Mouse (Mus musculus) adrenal gland, postnatal 4 days (tissue): Measurements from ENCODE around the gene Fam131c. TPM values are rescaled to one million over a fixed set of nuclear protein-coding genes. Genes with fewer than 3 reads are reported as not detected.

Experiments
- DNase-seq, 2 experiments: peaks; one replicate each; pipeline ENCODE4 v3.0.0; 2021 to 2022; ENCODE audit warnings: low spot score in 2 of 2, mixed read lengths in 2 of 2
- total RNA-seq, 2 experiments: library from RNA; stranded (reverse); gene quantifications; 2 replicates each; pipeline ENCODE4 v1.2.3; 2021

Gene Fam131c
- total RNA-seq, 2 experiments from 2014 or later, result 1.9 to 3.0 TPM

GRCm38 (mm10) chr4:141406516-141407299 is 38.7 kb downstream of the Fam131c start:
- DNase-seq, result peak in 1 of 2 experiments; percentile 31

GRCm38 (mm10) chr4:141408577-141408976 is 40.6 kb downstream of the Fam131c start:
- no peak for DNase-seq

GRCm38 (mm10) chr4:141411430-141411992 is 43.5 kb downstream of the Fam131c start:
- no peak for DNase-seq

DNA sequence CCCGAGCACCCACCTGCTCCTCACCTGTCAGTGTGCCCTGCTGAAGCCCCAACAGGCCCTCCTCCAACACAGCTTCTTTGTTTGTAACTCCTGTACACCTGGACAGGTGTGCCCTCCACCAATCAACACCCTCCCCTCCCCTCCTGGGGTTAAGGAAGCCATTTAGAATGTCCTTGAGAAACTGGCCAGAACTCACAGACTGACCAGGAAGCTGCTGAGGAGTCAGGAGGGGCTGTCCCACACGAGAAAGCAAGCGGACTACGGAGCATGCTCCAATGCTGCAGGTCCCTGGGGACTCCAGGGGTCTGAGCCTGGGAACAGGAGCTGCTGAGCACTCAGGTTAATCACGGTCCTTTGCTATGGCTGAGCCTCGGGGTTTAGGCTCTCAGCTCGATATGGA is 47.9 kb downstream of the Fam131c start, which contains the start of gene Clcnkb:
Gene Clcnkb (minus strand): TSS at position 91 of the 400 bp plus-strand sequence.
- no peak for DNase-seq

DNA sequence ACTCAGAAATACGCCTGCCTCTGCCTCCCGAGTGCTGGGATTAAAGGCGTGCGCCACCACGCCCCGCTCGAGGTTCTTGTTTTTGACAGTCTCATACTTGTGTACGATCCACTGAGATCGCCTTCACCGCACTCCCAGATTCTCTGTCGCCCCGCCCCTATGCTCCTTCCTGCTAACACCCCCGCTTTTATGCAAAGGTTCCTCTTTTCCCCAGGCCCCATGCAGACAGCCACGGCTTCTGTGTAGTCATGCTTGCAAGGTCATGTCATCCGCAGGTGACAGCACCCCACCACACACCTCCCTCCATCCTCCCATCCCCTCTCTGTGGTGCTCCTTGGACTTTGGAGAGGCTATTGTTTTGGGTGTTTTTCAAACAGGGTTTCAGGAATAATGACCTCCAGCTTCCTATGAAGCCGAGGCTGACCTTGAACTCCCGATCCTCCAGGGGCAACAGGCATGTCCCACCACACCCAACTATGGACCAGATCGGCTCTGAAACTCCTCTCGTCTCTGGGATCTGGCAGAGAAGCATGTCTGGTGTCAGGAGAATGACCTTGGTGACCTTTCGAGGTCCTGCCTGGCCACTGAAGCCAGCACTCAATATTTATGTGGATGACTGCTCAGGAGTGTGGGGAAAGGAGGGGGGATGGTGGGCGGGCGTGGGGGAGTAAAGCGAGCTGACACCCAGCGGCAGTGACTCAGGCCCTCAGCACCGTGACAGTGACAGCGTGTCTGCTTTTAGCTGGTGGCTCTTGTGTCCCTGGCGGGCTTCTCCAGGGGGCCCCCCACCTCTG is 51.6 kb downstream of the Fam131c start:
- no peak for DNase-seq

DNA sequence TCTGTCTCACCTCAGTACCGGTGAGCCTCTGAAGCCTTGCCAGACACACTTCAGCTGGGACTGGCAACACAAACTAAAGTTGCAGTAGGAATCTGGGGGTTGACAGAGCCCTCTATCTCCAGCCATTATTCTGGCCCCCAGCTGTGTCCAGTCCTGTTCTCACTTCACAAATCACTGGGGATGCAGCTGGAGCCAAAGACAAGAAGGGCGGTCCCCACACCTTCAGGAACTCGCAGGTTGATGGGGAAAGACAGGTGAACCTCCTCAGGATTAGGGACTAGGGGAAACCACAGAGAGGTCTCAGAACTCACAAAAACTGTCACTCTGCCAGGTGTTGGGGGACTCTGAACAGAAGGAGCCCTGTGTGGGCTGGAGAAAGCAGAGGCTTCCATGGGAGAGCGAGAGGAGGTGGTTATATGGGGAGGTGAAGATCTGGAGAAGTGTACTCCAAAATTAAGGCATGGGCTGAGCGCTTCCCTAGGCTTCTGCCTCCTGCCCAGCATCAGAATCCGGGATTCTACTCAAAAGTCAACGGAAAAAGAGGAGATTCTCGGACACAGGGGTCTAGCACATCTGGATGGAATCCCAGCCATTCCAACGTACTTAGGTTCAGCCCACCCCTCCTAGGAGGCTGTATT is 52.3 kb downstream of the Fam131c start, which contains the start of gene Hspb7:
Gene Hspb7 (plus strand): TSS at position 588 of the 638 bp plus-strand sequence.
- DNase-seq, result no peak

- no peak for DNase-seq
Measured at GRCm38 (mm10) chr4:141420886-141421285, 52.9 kb downstream of the Fam131c start.

GRCm38 (mm10) chr4:141421423-141421822 is 53.4 kb downstream of the Fam131c start:
- no peak for DNase-seq

DNA sequence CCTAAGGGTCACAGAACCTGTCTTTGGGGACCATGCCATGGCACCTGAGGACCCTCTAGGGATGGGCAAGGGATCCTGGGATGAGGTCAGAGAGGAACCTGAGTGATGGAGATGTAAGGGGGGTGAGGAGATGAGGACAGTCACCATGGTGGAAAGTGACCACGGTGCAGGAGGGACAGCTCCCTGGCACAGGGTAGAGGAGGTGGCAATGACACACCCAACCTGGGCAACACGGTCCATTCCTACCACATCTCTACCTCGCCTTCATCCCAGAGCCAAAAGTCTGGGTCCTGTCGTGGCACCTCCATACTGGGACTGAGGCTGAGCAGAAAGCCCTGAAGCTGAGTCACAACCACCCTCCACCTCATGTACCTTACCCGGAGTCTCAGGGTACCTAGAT is 54.8 kb downstream of the Fam131c start:
- DNase-seq, result no peak

DNA sequence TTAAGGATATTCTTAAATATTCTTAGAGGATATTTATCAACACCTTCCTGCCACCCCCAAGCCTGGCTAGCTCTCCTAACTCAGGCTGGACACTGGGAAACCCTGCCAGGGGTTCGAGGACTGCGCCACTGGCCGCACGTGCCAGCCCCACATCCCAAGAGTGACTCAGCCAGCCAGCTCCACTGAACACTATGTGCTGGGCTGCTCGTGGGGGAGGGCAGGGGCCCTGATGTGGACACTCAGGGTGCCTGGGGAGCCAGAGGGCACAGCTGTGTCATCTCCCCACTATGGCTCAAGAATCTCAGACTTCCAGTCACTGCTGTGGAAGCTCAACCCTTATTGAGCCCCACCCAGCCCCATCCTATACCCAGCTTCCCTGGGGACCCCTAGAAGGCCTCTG is 55.3 kb downstream of the Fam131c start:
- no peak for DNase-seq

- no peak for DNase-seq
Measured at GRCm38 (mm10) chr4:141423691-141424431, 55.8 kb downstream of the Fam131c start.

GRCm38 (mm10) chr4:141425484-141426479 is 57.8 kb downstream of the Fam131c start:
- DNase-seq, result no peak

DNA sequence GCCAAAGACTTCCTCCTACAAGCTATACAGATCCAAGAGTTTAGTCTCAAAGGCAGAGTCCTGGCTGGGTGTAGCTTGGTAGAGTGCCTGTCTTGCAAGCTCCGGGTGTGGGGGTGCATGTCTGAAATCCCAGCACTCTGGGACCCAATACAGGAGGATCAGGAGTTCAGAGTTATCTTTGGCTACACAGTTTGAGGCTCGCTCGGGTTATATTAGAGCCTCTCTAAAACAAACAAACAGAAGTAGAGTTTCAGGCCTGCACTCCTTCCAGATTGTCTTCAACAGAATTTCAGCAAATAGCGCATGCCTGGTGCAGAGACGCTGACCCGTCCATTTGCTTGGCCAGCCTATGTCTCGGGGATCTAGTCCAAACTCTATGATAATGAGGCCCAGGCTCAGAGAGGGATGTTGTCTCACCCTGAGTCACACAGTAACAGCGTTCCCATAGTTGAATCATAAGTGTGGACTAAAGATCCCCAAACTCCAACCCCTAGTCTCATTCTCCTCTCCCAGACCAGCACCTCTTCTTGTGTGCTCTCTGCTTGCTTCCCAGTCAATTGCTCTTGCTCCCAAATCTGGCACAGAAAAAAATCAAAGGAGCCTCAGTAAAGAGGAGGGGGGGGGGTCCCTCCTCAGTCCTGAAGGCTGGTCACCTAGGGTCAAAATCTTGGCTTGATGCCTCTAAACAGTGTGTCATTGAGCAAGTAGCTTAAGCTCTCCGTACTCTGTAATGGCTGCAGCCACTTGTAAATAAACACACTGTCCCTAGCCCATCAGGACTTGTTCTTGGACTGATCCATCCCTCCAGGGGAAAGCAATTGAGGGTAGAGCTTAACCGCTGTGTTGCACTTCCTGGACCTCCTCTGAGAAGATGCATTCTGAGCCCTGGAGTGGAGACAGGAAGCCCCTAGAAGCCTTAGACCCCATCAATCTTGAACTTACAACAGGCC is 59.1 kb downstream of the Fam131c start:
- DNase-seq, result no peak

GRCm38 (mm10) chr4:141427921-141428320 is 59.9 kb downstream of the Fam131c start:
- no peak for DNase-seq

- DNase-seq, result no peak
Measured at GRCm38 (mm10) chr4:141429381-141429780, 61.4 kb downstream of the Fam131c start.

DNA sequence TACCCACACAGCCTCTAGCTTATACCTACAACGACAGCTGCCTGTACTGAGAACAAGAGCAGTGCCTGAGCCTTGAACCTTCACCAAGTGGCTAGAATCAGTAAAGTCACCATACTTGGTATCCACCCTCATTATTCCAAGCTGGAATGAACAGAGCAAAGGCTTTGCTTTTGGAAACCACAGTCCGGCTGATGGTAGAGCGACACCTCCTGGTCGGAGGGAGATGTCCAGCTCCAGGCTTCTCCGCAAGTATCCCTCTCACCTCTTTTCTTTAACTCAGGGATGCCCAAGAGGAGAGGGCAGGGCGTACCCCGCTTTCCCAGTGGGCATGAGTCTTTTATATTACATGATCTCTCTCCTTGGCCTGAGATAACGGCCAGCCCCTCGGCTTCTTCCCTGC is 61.8 kb downstream of the Fam131c start:
- DNase-seq, result no peak

DNA sequence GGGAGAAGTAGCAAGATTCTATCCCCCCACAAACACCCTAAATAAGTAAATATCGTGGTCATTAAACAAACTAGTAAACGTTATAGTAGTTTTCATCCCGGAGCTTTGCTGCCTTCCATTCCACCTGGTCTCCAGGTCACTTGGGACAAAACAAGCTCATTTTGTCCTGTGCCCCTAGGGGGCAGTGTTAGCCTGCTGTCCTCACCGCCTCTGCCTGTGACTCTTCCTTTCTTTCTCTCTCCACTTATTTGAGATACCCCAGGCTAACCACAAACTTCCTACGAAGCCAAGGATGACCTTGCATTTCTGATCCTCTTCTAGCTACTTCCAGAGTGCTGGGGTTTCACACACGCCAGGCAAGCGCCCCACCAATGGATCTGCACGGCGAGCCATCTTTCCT is 63.0 kb downstream of the Fam131c start:
- peak in 1 of 2 experiments; percentile 54 for DNase-seq

DNA sequence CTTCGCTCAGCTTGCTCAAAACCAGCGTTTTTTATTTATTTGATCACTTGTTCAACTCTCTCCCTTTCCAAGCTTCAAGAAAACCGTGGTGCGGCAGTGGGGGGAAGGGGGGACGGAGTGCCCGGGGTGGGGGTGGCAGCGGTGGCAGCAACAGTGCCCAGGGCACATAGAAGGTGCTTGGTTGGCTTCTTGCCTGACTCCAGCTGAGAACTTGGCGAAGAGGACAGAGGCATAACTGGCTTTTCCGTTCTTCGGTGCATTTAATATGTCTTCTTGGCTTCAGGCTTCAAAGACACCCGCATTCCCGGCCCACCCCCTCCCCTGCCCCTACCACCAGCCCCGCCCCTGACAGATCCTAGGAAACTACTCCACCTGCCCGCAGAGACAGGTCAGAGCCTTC is 64.6 kb downstream of the Fam131c start:
- no peak for DNase-seq
